Mouse (Mus musculus): ENCODE results near the gene Commd4.

GRCm38 (mm10) chr9:57129641-57130040 is 28.5 kb downstream of the Commd4 start:
- TF ChIP-seq CTCF (IDR thresholded peaks at IDR 0.05; ENCODE audit: low read depth) (no peak), EP300 (IDR thresholded peaks at IDR 0.05; ENCODE audit: low read depth) (no peak)
